Mouse (Mus musculus) adrenal gland, postnatal 14 days (tissue): Measurements from ENCODE around the gene Vwf. TPM values are rescaled to one million over a fixed set of nuclear protein-coding genes. Genes with fewer than 3 reads are reported as not detected.
A peak's percentile ranks its signal among the peaks of the same experiment; 100 is the strongest.

Experiments
- DNase-seq: peaks from one replicate; pipeline ENCODE4 v3.0.0; 2021; ENCODE audit warnings: mixed read lengths
- total RNA-seq: library from RNA; stranded (reverse); gene quantifications from 2 replicates; pipeline ENCODE4 v1.2.3, GENCODE M21; 2021

Gene Vwf
- total RNA-seq, 1 experiment from 2014 or later: 18.5 TPM

DNA sequence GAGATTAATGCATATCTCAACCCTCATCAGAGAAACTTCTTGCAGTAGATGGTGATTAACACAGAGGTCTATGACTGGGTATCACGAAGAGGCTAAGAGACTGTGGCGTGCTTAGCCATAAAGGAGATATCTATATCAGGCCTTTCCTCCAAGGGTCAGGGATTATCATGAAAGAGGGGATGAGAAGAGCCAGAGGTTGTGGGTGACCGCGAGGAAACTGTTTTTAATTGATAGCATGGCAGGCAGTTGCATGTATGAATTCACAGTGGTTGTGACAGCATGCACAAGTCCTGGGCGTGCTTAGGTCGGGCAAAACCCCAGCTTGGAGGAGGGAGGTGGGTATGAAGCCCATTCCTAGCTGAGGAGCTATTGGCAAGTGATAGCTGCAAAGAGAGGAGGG, 5.3 kb upstream of the Vwf start:
- no peak for DNase-seq

DNA sequence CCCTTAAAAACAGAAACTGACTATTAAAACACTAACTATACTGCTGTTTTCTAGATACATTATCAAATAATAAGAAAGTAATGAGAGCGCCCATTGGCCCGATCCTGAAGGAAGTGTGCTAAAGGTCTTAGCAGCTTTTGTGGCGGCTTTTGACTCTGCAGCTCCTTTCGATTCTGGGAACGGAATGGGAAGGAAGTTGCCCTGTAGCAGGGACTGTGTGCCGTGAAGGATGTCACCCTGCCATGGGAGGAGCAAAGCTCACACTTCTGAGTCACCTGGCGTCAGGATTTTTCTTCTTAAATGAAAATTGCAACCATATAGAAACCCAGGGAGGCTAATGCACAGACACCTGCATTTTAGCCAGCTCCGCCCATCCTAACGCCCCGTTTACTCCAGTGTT, 1.8 kb downstream of the Vwf start:
- no peak for DNase-seq

DNA sequence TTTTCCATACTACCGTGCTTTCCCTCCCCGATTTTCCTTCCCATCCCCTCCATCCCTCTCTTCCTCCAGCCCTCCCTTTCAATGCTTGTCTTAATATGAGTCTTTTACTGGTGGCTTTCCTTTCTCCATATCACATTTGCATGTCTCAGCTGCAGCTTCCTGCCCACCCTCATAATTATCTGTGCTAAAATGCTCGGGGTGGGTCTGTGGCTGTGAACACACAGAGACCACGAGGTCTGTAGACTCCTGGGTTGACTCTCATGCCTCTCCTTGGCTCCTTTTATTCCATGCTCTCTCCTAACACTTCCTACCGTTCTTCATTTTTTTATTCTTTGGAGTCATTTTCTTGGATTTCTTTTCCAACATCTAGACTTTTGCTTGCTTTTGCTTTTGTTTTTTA, 3.6 kb downstream of the Vwf start:
- DNase-seq: no peak

DNA sequence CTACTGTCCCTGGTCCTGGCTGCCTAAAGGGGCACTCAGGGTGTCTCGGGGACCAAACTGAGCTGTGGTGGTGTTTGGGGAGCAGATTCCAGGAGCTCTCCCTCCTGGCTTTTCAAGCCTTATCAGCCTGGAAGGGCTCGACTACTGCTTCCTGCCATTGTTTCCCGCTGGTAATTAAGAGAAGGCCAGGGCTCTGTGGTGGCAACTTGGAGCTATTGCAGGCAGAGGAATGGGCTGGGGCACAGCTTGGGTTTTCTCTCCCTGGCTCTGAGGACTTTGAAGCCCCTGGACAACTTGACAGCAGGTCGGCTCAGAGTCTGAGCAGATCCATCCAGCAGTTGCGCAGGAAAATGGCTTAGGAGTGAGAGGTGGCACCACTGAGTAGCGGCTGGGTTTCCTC, 6.2 kb downstream of the Vwf start:
- DNase-seq: no peak

DNA sequence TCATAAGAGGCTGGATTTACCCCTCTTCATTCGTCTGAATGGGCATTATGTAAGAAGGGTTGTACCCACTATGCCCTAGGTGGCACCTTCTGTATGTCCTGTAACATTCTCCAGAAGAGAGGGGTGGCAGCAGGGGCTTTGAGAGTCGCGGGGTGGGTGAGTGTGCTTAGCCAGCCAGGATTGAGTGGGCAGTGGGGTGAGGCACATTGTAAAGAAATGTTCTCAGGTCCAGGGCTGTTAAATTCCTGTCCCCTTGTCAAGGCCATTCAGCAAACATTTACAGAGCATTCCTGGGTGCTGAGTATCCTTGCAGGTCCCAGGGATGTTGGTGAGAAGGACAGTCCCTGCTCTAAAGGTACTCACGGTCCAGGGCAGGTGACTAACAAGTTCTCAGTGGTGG, 7.0 kb downstream of the Vwf start:
- no peak for DNase-seq

DNA sequence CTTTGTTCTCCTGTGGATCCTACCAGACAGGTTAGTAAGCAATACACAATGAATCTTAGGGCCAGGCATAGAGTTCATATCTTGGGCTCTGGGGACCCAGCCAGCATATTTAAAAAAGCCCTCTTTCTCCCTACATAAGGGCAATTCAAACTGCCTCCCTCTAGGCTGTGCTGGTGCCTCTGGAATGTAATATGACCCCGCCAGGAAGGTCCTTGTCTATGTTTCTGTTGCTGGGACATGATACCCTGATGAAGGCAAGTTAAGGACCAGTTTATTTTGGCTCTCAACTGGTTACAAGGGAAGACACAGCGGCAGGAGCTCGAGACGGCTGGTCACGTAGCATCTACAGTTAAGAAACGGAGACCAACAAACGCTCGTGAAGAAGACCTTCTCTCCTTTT, 12.3 kb downstream of the Vwf start:
- DNase-seq: no peak

DNA sequence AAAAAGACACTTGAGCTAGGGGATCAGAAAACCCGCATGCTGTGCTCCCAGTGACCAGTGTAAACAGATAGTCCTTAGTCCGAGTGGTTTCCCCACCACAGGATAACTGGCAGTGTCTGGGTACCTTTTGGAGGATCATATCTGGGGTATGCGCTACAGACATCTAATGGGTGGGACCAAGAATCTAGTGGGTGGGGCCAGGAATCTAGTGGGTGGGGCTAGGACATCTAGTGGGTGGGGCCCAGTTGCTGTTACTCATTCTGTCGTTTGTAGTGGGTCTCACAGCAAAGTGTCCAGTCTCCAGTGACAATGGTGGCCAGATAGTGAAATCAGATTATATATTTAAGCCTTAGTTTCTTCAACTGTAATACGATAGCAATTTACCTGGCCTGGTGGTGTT, 14.5 kb downstream of the Vwf start:
- no peak for DNase-seq

DNA sequence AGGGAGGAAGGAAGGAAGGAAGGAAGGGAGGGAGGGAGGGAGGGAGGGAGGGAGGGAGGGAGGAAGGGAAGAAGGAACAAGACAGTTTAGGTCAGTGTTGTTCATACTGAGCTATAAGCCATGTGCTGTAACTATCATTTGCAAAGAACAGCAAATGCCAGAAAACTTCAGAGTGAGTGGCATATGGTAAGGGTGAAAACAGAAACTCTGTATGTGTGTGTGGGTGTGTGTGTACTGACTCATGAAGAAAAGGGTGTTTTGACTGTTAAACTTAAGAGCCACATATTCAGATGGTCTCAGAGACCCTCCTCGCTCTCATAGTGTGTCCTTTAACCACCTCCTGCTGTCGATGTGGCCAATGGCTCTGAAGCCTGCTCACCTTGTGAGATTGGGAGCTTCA, 14.9 kb downstream of the Vwf start:
- DNase-seq: no peak

DNA sequence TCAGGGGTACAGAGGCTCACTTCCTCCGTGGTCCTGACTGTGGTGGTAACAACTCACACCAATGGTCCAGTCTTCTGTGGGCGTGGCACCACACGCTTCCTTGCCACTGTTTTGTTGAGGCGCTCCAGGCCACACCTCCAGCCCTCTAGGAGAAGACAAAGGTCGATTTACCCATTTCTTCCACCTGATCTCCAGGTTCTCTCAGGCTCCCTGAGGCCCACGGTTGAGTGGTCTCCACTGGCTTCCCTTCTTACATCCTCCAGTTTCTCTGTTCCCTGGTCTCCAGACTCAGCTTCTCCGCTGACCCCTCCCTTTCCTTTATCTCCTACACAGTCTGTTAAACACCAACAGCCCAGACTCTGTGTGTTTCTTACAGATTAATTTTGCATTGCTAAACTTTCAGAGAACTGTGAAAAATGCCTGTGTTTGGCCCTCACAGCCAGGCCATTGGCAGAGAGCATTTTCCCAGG, 18.3 kb downstream of the Vwf start:
- DNase-seq: no peak

DNA sequence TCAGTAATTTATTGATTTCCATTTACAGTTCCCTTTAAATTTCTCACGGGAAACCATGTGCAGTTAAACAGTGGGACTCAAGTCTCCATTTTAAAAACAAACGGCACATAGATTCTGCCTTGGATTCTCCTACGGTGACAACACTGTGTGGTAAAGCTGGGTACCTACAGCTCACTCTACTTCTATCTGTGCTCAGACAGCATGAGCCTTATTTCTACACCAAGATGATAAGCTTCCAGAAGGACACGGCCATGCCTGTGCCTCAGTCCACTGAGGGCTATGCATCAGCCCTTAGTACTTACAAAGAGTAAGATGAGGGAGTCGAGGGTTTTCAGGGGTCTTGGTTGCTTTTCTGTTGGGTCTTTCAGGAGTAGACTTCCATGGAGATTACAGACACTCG, 18.8 kb downstream of the Vwf start:
- DNase-seq: no peak

DNA sequence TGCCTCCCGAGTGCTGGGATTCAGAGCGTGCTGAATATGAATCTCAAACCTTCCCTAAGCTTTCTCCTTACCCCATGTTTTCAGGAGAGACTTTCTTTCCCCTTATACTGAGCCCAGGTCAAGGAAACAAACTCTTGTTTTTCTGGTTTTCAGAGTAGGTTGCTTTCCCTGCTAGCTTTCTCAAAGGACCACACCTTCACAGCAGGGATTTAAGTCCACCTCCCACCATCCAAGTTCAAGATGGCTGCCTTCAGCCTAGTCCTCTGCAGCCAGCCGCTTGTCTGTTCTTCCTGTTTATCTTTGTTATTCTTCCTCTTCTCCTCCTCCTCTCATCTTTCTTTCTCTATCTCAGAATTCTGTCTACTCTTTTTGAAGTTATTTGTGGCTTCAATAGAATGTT, 20.1 kb downstream of the Vwf start:
- no peak for DNase-seq

DNA sequence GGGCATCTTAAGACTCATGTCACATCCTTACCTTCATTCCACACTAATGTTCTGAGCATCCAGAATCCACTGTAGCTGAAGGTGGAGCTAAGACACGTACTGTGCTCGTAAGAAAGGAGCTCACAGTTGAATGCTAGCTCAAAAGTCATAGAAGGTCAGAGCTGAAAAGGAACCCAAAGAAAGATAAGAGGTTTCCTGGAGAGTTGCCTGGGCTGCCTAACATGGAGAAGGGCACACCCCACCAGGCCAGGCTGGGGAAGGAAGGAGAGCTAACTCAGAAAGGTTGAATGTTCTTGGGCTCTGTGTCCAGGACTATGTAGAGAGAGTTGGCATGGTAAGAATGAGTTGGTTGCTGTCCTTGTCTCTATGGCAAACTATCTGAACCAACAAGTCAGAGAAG, 21.8 kb downstream of the Vwf start:
- DNase-seq: no peak

DNA sequence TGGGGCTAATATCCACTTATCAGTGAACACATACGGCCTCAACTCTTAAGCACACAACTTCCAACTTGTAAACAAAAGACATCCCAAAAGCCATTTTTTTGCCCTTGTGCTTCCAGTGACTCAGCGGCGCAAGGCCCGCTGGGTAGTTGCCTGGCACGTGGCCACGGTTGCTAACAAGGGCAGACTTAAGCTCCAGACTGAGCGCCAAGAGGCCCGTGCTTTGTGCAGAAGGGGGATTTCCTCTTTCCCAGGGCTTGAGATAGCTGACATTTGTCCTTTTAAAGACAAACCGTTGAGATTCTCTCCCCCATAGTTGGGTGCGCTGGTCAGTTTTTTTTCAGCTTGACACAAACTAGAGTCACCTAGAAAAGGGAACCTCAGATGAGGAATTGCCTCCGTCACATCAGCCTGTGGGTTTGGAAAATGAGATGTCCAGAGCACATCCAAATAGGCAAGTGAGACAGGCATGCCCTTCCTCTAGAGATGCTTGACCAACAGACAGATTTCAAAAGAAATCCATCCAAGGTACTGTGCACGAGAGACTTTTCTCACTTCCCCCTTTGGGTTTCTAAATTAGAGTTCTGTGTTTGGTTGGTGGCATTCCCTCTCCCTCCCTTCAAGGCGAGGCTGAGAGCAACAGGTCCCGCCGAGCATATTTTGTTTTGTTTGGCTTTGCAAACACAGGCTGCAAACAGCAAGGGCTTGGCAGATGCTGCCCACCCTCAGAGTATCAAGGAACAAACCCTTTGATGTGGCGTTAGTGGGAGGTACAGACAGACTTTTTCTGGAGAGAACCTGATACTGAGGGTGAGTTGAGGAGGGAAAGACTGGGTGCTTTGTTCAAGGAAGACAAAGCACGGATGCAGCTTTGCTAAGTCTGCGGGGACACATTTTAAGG, 26.0 kb downstream of the Vwf start:
- peak; percentile 94 for DNase-seq

DNA sequence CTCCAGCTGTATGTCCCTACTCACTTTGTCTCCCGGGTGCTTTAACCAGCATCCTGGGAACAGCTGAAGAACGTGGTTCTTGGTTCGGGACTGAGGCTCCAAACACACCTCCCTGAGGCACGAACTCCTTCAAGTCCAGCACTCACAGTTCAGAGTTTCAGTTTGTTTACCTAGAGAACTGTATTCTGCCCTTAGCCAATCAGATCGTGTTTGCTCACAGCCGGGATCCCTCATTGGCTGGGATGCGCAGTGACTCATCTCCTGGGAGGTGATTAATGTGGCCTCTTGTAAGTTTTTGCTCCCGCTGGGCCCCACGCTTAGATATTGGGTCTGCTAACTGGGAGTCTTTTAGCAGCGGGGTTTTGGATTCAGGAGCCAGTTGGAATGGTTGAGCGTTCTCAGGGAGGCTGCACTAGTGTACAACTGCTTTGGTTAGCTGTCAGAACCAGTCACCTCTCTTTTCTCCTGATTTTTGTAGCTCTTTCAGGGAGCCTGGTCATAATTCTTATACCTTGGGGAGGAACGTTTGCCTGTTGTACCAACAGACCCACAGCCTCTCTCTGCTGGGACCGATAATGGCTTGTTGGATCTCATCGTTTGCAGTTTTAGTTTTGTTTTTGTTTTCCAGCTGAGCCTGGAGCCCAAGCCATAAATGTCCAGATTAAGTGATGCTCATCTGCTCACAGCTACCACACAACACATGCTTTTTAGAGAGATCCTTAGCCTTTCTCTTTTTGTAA, 26.8 kb downstream of the Vwf start:
- DNase-seq: peak; percentile 89

DNA sequence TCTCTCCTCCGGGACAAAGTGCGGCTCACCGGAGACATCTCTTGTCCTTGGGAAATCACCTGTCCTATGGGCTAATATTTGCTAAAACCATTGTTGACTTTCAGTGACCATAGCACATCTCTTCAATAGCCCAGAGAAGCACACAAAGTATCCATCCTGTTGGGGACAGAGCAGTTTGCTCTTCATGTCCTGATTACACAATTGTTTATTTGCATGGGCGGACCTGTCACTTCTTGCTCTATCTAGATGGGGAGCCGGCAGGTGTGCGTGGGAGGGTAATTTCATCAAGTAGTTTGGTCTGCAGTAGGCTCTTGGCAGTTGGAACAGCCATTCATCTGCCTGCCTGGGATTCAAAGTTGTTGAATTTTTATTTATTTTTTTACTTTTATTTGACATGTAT, 28.5 kb downstream of the Vwf start:
- DNase-seq: no peak

DNA sequence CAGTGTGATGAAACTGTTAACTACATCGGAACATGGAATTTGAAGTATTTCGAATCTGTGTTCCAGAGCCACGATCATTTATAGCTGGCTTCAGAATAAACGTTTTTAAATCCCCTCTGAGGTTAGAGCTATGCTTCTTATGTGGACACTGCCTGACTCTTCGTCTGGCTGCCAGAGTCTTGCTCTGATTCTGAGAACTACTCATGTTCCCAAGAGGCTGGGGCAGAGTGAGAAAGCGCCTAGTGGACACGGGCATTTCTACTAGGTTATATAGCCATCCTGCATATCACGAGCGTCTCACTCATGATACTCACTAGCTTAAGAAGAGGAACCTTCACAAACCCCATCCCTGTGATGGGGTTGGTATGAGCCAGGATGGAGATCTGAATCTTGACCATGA, 30.7 kb downstream of the Vwf start:
- no peak for DNase-seq

DNA sequence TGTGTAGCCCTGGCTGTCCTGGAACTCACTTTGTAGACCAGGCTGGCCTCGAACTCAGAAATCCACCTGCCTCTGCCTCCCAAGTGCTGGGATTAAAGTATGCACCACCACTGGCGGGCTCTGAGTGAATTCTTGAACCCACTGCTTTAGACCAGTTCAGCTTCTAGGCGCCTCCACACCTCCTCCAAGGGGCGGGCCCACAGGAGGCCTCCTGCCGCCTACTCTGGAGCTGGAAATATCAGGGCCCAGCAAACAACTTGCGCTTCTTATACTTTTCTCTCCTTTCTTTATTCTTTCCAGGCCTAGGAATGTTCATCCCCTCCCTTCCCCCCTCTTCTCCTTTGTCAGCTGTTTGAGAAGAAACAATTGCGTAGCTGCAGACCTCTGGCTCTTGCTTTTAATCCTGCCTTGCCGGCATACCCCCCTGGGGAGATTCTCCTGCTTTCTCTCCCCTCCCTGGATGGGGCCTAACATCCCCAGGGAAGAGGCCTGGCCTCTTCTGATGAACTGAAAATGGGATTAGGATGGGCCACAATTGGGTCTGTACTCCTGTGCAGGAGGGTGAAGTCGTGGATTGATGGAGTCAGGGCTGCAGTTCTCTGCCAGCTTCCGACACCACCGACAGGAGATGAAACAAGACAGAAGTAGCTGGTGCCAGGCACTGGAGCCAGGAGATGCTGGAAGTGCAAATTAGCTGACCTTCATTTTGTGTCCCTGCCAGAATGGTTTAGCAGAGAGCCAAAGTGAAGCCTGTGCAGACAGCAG, 31.5 kb downstream of the Vwf start:
- no peak for DNase-seq

DNA sequence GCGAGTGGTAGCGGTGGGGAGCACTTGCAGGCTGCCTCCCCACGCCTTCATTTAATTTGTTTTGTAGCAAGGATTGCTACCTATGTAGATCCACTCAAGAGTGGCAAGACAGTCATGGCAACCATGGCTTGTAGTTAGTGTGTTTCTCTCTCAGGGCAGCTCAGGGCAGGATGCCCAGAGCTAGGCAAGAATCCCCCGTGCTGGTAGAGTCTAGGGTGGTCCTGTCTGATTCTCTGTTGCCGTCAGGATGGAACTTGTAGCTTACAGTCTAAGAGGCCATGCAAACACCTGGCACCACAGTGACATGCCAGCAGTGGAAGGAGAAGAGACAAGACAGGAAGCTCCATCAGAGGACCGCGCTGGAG, 32.1 kb downstream of the Vwf start:
- no peak for DNase-seq

DNA sequence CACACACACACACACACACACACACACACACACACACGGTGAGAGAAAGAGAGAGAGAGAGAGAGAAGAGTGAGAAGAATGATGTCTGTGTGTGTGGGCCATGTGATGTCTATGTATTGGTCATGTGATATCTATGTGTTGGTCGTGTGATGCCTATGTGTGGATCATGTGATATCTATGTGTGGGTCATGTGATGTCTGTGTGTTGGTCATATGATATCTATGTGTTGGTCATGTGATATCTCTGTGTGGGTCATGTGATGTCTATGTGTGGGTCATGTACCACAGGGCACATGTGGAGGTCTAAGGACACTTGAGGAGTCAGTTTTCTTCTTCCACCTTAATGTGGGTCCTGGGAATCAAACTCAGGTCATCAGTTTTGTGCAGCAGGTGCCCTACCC, 33.3 kb downstream of the Vwf start:
- DNase-seq: no peak

DNA sequence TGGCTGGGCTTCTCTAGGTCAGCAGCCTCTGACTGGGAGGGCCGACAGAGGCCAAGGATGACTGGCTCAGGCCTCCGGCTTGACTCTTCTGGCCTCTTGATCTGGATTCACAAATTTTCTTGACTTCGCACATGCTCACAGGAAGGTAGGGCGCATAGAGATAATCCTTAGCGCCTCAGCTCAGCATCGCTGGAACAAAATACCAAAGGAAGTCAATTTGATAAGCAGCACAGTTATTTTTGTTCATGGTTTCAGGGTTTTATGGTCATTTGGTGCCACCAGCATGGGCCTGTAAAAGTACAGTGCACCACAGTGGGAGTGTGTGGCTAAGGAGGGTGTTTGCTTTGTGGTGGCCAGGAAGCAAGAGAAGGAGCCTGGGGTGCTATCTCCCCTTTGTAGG, 37.1 kb downstream of the Vwf start:
- no peak for DNase-seq

DNA sequence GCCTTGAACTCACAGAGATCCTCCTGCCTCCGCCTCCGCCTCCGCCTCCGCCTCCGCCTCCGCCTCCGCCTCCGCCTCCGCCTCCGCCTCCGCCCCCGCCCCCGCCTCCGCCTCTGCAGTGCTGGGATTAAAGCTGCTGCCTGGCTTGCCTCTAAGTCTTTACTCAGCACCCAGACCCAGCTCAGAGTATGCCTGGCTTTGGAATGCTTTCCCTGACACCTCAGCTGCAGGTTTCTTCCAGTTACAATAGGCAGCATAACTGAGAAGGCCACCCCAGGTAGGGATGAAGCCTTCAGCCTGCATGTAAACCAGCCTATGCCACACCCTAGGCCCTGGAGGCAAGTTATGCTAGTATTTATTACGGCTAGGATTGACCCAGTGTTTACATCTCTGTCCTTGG, 37.7 kb downstream of the Vwf start:
- no peak for DNase-seq

DNA sequence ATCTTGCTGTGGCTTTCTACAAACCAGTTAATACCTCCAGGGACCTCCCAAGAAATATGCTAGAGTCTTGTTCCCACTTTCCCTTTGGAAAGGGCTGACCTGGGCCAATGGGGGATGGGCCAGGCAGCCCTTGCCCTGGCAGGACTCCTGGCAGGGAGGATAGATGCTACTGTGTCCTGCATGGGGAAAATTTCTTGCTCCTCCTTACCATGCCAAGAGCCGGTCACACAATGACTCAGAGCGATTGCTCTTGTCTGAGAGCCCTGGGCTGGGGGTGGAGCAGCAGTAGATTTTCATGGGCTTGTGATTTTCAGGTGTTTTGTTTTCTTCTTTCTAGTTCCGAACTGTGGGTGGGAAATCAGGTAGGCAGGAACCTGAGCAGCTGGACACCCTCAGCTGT, 39.0 kb downstream of the Vwf start:
- DNase-seq: peak; percentile 61

DNA sequence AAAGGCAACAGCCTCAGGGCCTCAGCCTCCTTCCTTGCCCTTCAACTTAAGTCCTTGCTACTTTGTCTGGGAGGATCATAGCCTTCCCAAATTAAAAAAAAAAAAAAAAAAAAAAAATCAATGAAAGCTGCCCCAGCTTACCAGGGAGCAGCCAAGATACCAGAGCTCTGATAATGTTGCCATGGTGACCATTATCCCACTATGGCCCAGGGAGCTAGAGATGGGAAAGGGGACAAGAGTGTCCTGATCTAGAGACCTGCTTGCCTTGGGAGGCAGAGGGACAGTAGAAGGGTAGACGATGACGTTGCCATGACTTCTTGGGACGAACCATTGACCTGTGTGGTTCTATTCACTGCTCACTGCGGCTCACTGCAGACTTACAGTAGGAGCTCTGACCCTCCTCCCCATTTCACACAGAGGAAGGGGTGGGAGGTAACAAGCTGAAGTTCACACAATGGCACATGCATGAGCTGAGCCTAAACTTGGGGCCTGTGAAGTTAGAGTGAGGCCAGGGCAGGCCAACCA, 39.5 kb downstream of the Vwf start:
- DNase-seq: no peak
